Mouse (Mus musculus) C2C12 (cell line): Measurements from ENCODE around the gene Cfap74.

ENCODE experiments used
- CEBPB ChIP-seq: IDR thresholded peaks from one replicate; pipeline ENCODE4 v1.6.1; 2011; ENCODE audit warnings: low read depth, mild to moderate bottlenecking, control low read depth, moderate library complexity
- CTCF ChIP-seq: IDR thresholded peaks from one replicate; pipeline ENCODE4 v1.5.1; 2011; ENCODE audit not compliant: control insufficient read depth, insufficient read depth, insufficient read length
- MYOG ChIP-seq: IDR thresholded peaks from one replicate; pipeline ENCODE4 v1.6.1; 2011; ENCODE audit not compliant: control insufficient read depth, insufficient read length; ENCODE audit errors: extremely low read depth
- USF1 ChIP-seq: IDR thresholded peaks from one replicate; pipeline ENCODE4 v1.6.1; 2011; ENCODE audit warnings: low read depth, mild to moderate bottlenecking, control low read depth, moderate library complexity

- TF ChIP-seq CTCF, result no peak
- no peak for TF ChIP-seq CEBPB
- TF ChIP-seq MYOG, result no peak
- no peak for TF ChIP-seq USF1
These were observed 76.5 kb downstream of the Cfap74 start for GRCm38 (mm10) chr4:155485521-155485920.
